Mouse (Mus musculus): ENCODE data around the gene Hcst. TPM values are rescaled to one million over a fixed set of nuclear protein-coding genes. Genes with fewer than 3 reads are reported as not detected.
A peak's percentile ranks its signal among the peaks of the same experiment; 100 is the strongest.

Gene Hcst
- polyA plus RNA-seq, 1 experiment from 2014 or later: 0.58 TPM

DNA sequence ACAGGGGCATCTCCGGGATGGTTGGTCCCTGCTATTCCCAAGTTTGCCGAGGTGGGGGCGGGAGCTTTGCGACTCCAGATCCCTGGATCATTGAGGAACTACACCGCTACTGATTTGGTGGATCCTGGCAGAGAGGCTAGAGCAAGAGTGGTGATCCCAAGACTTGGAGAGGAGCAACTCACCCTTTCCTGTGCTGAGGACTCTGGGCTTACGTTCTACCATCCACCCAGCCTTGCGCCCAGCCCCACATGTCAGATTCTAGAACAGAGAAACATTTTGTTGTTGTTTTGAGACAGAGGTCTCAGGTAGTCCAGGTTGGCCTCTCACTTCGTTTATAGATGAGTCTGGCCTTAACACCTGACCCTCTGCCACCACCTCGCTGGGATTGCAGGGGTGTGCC lies 2.9 kb upstream of the Hcst start:
- Histone ChIP-seq H3K4me1 (ENCODE audit: control insufficient read depth, insufficient read depth, low read length) (peaks cover 18% of the 10 kb centered on the region; the same call in 1 of the 2 replicates), H3K9ac (replicated peaks; ENCODE audit: low read length) (peak overlapping the region; percentile 71), H3K9me3 (ENCODE audit: control insufficient read depth, low read length) (no peaks in the 10 kb centered on the region), H3K4me2 (ENCODE audit: low read length) (peak overlapping the region; percentile 98), H3K4me3 (replicated peaks; ENCODE audit: low read depth, low read length) (peak overlapping the region; percentile 58), H3K27ac (replicated peaks; ENCODE audit: low read depth, low read length) (0 out of 2 replicates have a peak overlapping the region, but pooled peaks have one; percentile 41), H3K36me3 (ENCODE audit: control insufficient read depth, insufficient read depth, low read length) (0 out of 2 replicates have a peak, but pooled peaks cover 2% of the 10 kb centered on the region), H3K27me3 (ENCODE audit: control insufficient read depth, insufficient read depth, low read length) (no peaks in the 10 kb centered on the region)
- 13% methylated on average over 9 of the region's 9 CpGs for WGBS
- DNase-seq: no peak
- ATAC-seq (ENCODE audit: low FRiP score, low TSS enrichment): no peak; the same call in 1 of the 2 replicates

DNA sequence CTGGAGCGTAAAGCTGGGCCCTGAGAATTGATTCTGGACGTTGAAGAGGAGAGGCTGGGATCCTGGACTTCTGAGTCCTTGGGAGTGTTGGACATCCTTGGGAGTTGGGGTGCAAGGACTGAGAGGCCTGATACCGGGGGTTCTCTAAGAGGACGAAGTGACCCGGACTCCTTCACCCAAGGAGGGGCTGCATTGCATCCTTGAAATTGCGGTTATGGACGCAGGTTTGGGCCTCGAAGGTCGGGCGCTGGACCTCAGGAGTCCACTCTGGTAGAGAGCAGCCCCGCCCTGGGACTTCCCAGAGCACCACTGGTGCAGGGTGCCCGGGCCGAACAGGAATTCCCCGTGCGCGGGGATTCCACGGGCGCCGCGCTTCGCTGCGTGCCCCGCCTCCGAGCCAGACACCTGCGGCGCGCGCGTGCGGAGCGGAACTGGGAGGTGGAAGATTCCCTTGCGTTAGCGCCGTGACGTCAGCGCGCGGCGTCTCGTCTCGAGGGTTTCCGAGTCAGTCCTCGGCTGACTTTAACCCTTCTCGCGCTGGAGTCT lies 2.3 kb upstream of the Hcst start:
- peak; percentile 87 for ATAC-seq (ENCODE audit: low FRiP score, low TSS enrichment)
- Histone ChIP-seq H3K27me3 (ENCODE audit: control insufficient read depth, insufficient read depth, low read length) (no peaks in the 10 kb centered on the region), H3K27ac (replicated peaks; ENCODE audit: low read depth, low read length) (peak overlapping the region; percentile 60), H3K4me1 (ENCODE audit: control insufficient read depth, insufficient read depth, low read length) (peaks cover 18% of the 10 kb centered on the region; the same call in 1 of the 2 replicates), H3K9ac (replicated peaks; ENCODE audit: low read length) (peak overlapping the region; percentile 71), H3K4me2 (ENCODE audit: low read length) (peak overlapping the region; percentile 98), H3K36me3 (ENCODE audit: control insufficient read depth, insufficient read depth, low read length) (0 out of 2 replicates have a peak, but pooled peaks cover 2% of the 10 kb centered on the region), H3K4me3 (replicated peaks; ENCODE audit: low read depth, low read length) (peak overlapping the region; percentile 58), H3K9me3 (ENCODE audit: control insufficient read depth, low read length) (no peaks in the 10 kb centered on the region)
- DNase-seq: peak; percentile 98
- WGBS: under 1% methylated on average over 45 of the region's 45 CpGs

DNA sequence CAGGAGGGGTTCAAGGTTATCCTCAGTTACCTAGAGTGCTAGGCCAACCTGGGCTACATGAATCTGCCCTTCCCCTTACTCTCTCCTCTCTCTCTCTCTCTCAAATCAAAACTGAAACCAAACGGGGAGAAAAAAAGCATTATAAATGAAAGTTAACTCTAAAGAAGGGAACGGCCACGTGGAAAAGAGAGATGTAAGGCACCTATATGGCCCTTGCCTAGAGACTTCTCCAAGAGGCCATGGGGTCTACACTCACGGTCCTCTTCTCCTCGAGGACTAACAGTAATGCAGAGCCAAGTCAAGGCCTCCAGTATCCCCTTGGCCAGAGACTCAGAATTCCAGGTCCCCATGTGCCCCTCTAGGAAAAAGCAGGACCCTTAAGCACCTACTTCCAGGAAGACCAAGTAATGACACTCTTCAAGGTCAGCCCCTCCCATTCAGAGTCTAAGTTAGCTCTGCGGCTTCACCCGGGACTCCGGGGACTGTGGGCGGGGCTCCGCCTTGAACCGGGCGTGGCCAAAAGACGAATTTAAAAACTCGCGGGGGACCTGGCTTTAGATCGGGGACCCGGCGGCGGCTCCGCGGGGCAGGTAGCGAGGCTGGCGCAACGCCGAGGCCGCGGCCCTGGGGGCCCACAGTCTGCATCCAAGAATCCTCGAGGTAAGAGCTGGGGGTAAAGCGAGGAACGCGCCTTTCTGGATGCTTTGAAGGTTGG lies 1.7 kb upstream of the Hcst start, which contains the start of gene Nfkbid:
Nfkbid (plus strand) TSS at position 558 of the 715 bp plus-strand sequence.
- Histone ChIP-seq H3K4me2 (ENCODE audit: low read length) (peak within 1 kb of the TSS; percentile 98), H3K4me1 (ENCODE audit: control insufficient read depth, insufficient read depth, low read length) (peaks cover 18% of the 10 kb centered on the region; the same call in 1 of the 2 replicates), H3K27ac (replicated peaks; ENCODE audit: low read depth, low read length) (peak within 1 kb of the TSS; percentile 60), H3K27me3 (ENCODE audit: control insufficient read depth, insufficient read depth, low read length) (no peaks in the 10 kb centered on the region), H3K4me3 (replicated peaks; ENCODE audit: low read depth, low read length) (peak within 1 kb of the TSS; percentile 58), H3K36me3 (ENCODE audit: control insufficient read depth, insufficient read depth, low read length) (0 out of 2 replicates have a peak, but pooled peaks cover 2% of the 10 kb centered on the region), H3K9me3 (ENCODE audit: control insufficient read depth, low read length) (no peaks in the 10 kb centered on the region), H3K9ac (replicated peaks; ENCODE audit: low read length) (peak within 1 kb of the TSS; percentile 71)
- ATAC-seq (ENCODE audit: low FRiP score, low TSS enrichment): 0 out of 2 replicates have a peak, but pooled peaks have one; percentile 24
- peak; percentile 59 for DNase-seq
- 11% methylated on average over 31 of the region's 31 CpGs for WGBS

DNA sequence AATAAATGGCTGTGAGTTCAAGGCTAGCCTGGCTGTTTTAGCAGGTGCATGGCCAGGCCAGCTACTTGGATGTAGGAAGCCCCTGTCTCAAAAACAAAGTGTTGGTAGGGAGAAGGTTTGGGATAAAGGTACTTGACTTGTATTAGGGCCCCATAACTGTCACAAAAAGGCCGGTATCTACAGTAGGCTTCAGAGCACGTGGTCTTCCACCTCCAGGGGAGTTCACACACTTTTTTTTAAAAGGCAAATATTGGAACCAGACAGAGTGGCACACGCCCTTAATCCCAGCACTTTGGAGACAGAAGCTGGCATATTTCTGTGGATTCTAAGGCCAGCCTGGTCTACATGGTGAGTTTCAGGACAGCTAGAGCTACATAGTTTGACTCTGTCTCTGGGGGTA lies 1.0 kb upstream of the Hcst start:
- no peak overlapping the region for H3K9ac ChIP-seq (replicated peaks; ENCODE audit: low read length)
- H3K4me3 ChIP-seq (replicated peaks; ENCODE audit: low read depth, low read length): no peak overlapping the region
- ATAC-seq (ENCODE audit: low FRiP score, low TSS enrichment) (no peak), DNase-seq (no peak)
- H3K9me3 ChIP-seq (ENCODE audit: control insufficient read depth, low read length): no peaks in the 10 kb centered on the region
- no peaks in the 10 kb centered on the region for H3K27me3 ChIP-seq (ENCODE audit: control insufficient read depth, insufficient read depth, low read length)
- H3K36me3 ChIP-seq (ENCODE audit: control insufficient read depth, insufficient read depth, low read length): 0 out of 2 replicates have a peak, but pooled peaks cover 1% of the 10 kb centered on the region
- H3K4me1 ChIP-seq (ENCODE audit: control insufficient read depth, insufficient read depth, low read length): peaks cover 18% of the 10 kb centered on the region; the same call in 1 of the 2 replicates
- WGBS: 88% methylated on average over 3 of the region's 3 CpGs
- H3K4me2 ChIP-seq (ENCODE audit: low read length): peak overlapping the region; percentile 98; the same call in 1 of the 2 replicates
- H3K27ac ChIP-seq (replicated peaks; ENCODE audit: low read depth, low read length): no peak overlapping the region

DNA sequence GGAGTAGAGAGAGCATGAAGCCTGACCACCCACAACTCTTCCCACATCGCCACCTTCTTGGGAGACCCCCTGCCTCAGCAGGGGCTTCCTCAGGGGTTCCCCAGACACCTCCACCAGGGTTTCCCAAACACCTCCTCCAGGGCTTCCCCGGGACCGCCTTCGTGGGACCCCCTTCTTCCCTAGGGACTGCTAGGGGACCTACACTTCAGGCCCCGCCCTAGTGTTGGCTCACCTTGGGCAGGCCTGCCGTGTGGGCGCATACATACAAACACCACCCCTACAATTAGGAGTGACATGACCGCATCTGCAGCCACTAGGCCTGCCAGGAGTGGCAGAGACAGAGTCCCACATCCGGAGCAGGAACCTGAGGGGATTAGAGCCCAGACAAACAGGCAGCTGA lies 1.8 kb downstream of the Hcst start:
- Histone ChIP-seq H3K4me3 (replicated peaks; ENCODE audit: low read depth, low read length) (no peak overlapping the region), H3K36me3 (ENCODE audit: control insufficient read depth, insufficient read depth, low read length) (no peaks in the 10 kb centered on the region), H3K4me1 (ENCODE audit: control insufficient read depth, insufficient read depth, low read length) (peaks cover 13% of the 10 kb centered on the region; the same call in 1 of the 2 replicates), H3K9ac (replicated peaks; ENCODE audit: low read length) (no peak overlapping the region), H3K4me2 (ENCODE audit: low read length) (no peak overlapping the region), H3K27me3 (ENCODE audit: control insufficient read depth, insufficient read depth, low read length) (no peaks in the 10 kb centered on the region), H3K9me3 (ENCODE audit: control insufficient read depth, low read length) (no peaks in the 10 kb centered on the region), H3K27ac (replicated peaks; ENCODE audit: low read depth, low read length) (no peak overlapping the region)
- 78% methylated on average over 9 of the region's 9 CpGs for WGBS
- DNase-seq: no peak
- ATAC-seq (ENCODE audit: low FRiP score, low TSS enrichment): no peak

DNA sequence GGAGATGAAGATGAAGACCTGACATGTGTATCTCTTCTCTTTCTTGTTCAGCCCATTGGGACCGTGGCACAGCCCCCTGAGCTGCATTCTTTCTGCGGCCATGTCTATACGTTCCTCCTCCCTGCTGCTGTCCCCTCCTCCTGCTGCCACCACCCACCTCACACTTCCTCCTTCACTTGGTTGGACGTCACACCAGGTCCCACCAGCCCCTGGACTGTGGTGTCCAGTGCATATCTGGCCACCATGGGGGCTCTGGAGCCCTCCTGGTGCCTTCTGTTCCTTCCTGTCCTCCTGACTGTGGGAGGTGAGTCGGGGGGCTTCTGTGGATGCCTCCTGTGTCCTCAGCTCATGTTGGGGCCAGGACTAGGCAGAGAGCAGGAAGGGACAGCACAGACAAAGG lies 6.1 kb downstream of the Hcst start, which contains the start of gene Tyrobp:
Tyrobp (plus strand) TSS at position 165 of the 400 bp plus-strand sequence.
- H3K4me1 ChIP-seq (ENCODE audit: control insufficient read depth, insufficient read depth, low read length): no peaks in the 10 kb centered on the region
- H3K4me3 ChIP-seq (replicated peaks; ENCODE audit: low read depth, low read length): no peak within 1 kb of the TSS
- no peak within 1 kb of the TSS for H3K9ac ChIP-seq (replicated peaks; ENCODE audit: low read length)
- ATAC-seq (ENCODE audit: low FRiP score, low TSS enrichment): no peak
- H3K36me3 ChIP-seq (ENCODE audit: control insufficient read depth, insufficient read depth, low read length): no peaks in the 10 kb centered on the region
- no peak for DNase-seq
- no peaks in the 10 kb centered on the region for H3K9me3 ChIP-seq (ENCODE audit: control insufficient read depth, low read length)
- WGBS: 76% methylated on average over 5 of the region's 5 CpGs
- no peaks in the 10 kb centered on the region for H3K27me3 ChIP-seq (ENCODE audit: control insufficient read depth, insufficient read depth, low read length)
- no peak within 1 kb of the TSS for H3K27ac ChIP-seq (replicated peaks; ENCODE audit: low read depth, low read length)
- H3K4me2 ChIP-seq (ENCODE audit: low read length): no peak within 1 kb of the TSS

DNA sequence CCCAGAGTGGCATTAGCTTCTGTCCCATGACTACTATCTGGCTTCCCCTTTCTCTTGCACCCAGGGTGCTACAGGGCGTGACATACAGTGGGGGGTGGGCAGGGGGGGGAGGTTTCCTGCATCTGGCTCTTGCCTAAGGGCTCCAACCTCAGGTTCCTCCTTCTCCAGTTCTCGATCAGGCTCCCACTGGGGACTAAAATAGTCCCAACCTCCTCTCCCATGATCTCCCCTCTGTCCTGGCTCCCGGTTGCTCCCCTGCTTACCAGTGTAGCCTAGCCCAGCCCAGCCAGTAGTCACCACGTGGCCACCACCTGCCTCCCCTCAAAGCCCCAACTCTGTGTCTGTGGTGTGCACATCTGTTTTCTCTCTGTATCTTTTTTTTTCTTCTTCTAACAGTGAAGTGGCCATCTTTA lies 6.9 kb downstream of the Hcst start:
- WGBS: 51% methylated on average over 4 of the region's 4 CpGs

DNA sequence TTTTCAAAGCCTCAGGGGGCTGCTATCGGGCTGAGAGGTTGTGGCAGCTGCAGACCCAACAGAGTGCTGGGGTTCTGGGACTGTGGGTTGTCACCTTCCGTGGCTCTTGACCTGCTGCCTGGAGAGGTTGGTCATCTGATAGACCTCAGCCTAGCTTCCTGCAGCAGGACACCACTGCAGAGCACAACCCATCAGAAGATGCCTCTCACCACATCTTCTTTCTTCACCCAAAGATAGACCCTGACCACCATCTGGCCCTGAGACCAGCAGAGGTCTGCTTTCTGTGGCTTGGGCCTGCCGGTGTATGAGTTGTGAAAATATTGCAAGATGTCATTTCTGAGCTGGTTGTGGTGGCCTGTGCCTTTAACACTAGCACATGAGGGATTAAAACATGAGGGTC lies 8.6 kb downstream of the Hcst start:
- Histone ChIP-seq H3K9me3 (ENCODE audit: control insufficient read depth, low read length) (no peaks in the 10 kb centered on the region), H3K36me3 (ENCODE audit: control insufficient read depth, insufficient read depth, low read length) (no peaks in the 10 kb centered on the region), H3K4me1 (ENCODE audit: control insufficient read depth, insufficient read depth, low read length) (no peaks in the 10 kb centered on the region), H3K4me2 (ENCODE audit: low read length) (no peak overlapping the region), H3K4me3 (replicated peaks; ENCODE audit: low read depth, low read length) (no peak overlapping the region), H3K27ac (replicated peaks; ENCODE audit: low read depth, low read length) (no peak overlapping the region), H3K27me3 (ENCODE audit: control insufficient read depth, insufficient read depth, low read length) (no peaks in the 10 kb centered on the region), H3K9ac (replicated peaks; ENCODE audit: low read length) (no peak overlapping the region)
- WGBS: 89% methylated on average over 3 of the region's 3 CpGs
- ATAC-seq (ENCODE audit: low FRiP score, low TSS enrichment) (no peak), DNase-seq (no peak)

More for the DNA sequence above, 6.9 kb downstream of the Hcst start:
- H3K4me1 ChIP-seq (ENCODE audit: control insufficient read depth, insufficient read depth, low read length): no peaks in the 10 kb centered on the region
- ATAC-seq (ENCODE audit: low FRiP score, low TSS enrichment): no peak
- no peaks in the 10 kb centered on the region for H3K9me3 ChIP-seq (ENCODE audit: control insufficient read depth, low read length)
- no peaks in the 10 kb centered on the region for H3K36me3 ChIP-seq (ENCODE audit: control insufficient read depth, insufficient read depth, low read length)
- H3K9ac ChIP-seq (replicated peaks; ENCODE audit: low read length): no peak overlapping the region
- no peaks in the 10 kb centered on the region for H3K27me3 ChIP-seq (ENCODE audit: control insufficient read depth, insufficient read depth, low read length)
- H3K4me3 ChIP-seq (replicated peaks; ENCODE audit: low read depth, low read length): no peak overlapping the region
- H3K27ac ChIP-seq (replicated peaks; ENCODE audit: low read depth, low read length): no peak overlapping the region
- no peak for DNase-seq
- H3K4me2 ChIP-seq (ENCODE audit: low read length): no peak overlapping the region
